Mouse (Mus musculus) embryonic stem cell, embryonic (primary cell): Measurements from ENCODE around the gene Rcor2.

Experiments used
- CTCF ChIA-PET, 4 experiments: fragments of 300-600 bp in 2 of 4; fragments of 350-600 bp in 2 of 4; sonication (Branson Sonifier 250); formaldehyde crosslinking; loops; one replicate each; lab custom pipeline; 2022; ENCODE audit warnings: inconsistent platforms in 2 of 4; lab: Charles Lee
- POLR2A ChIA-PET, 4 experiments: fragments of 300-600 bp in 2 of 4; fragments of 350-600 bp in 2 of 4; sonication (Branson Sonifier 250); formaldehyde crosslinking; loops; one replicate each; lab custom pipeline; 2022; ENCODE audit warnings: antibody characterized with exemption in 4 of 4, inconsistent platforms in 1 of 4; lab: Charles Lee

Gene Rcor2

DNA sequence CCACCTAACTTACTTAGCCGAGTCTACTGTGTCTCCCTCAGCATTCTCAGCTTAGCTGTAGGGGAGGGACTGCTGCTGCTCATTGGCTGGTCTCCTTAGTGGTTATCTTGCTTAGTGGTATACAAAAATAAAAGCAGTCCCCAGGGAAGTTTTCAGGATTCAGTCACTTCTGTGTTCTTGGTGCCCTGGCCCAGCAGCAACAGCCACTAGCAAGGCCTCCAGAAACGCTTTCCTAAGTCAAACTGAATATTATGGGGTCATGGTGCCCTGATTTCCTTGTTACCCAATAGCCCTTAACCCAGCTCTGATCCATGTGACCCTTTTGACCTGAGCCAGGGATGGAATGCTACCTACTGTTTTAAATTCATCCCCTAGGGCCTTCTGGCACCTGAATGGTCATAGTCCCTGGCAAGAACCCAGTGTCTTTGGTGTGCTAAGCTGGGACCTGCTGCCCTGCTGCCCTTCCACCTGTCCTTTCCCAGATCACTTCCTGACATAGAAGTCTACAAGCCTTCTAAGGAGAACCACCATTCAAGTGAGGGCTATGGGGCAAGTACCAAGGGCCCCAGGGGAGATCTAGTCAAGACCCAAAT, 42.7 kb downstream of the Rcor2 start:
- POLR2A ChIA-PET = interaction anchor here in 3 of 4 experiments (0.5 to 2.7 kb wide), 16 partner anchors 8 to 1415 kb away, joined by 3 to 16 read pairs (median 4); partner anchors contain the start of genes Mark2 (in 1 of the 3) and Stip1 (in 1 of the 3)
- CTCF ChIA-PET = interaction anchor here in 1 of 4 experiments (2.3 kb wide), 1 partner anchor 43 kb away, joined by 7 read pairs; the partner anchor contains the start of gene Rcor2

DNA sequence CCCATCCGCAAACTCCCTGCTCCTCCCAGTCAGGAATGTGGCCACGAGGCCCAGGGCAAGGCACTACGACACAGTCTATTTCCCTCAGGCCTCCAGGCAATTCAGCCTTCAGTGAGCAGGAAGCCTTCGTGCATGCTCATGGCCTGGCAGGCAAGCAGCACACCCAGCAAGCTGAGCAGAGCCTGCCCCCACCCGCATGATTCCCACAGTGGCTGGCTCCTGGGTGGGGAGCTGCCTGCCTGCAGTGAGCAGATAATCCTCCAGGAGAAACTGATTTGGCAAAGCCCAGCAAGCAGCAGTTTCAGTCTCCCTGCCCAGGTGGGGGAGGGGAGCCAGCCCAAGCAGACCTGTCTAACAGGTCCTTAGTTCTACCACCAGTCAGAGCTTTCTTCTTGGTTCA, 43.6 kb downstream of the Rcor2 start:
- ChIA-PET CTCF (interaction anchor here in 2 of 4 experiments (0.8 to 2.3 kb wide), 2 partner anchors 43 to 94 kb away, joined by 3 to 7 read pairs; partner anchors contain the start of gene Rcor2 (in 1 of the 2)), POLR2A (interaction anchor here (0.6 to 2.8 kb wide), 23 partner anchors 9 to 270 kb away, joined by 3 to 16 read pairs (median 4); partner anchors contain the start of genes Mark2 (in 2 of the 4), 2700081O15Rik (in 1 of the 4) and Stip1 (in 1 of the 4))

DNA sequence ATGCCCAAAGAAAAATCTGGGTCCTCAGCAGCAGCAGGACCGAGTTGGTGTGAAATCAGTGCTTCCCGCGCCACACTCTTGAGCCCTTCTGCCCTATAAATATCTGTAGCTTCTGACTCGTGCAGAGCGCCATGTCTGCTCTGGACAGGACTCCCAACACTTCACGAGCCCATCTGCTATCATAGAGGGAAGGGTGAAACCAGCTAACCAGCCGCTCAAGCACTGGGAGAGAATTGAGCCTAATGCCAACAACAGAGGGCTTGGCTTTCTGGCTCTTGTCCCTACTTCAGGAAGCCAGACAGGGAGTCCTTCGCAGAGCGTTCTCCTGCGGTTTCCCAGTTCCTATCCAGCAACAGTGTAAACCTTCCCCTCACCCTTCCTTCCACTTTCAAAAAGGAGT, 44.2 kb downstream of the Rcor2 start:
- POLR2A ChIA-PET = interaction anchor here (0.5 to 2.8 kb wide), 23 partner anchors 9 to 316 kb away, joined by 3 to 16 read pairs (median 4); partner anchors contain the start of genes Mark2 (in 2 of the 4), 2700081O15Rik (in 1 of the 4) and Stip1 (in 1 of the 4)

DNA sequence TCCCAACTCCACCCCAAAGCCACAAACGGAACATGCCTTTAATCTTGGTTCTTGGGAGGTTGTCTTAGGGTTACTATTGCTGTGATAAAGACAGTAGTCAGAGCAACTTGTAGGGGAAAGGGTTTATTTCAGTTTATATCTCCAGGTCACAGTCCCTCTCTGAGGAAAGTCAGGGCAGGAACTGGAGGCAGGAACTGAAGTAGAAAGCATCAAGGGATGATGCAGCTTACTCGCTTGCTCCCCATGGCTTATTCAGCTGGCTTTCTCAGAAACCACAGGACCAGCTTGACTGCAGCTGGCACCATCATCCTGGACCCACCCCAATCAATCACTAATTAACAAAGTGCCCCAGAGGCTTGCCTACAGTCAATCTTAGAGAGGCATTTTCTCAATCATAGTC, 46.5 kb downstream of the Rcor2 start:
- ChIA-PET POLR2A (interaction anchor here in 2 of 4 experiments (0.6 to 2.5 kb wide), 7 partner anchors 19 to 127 kb away, joined by 3 to 9 read pairs (median 3); no protein-coding TSS in a partner anchor), CTCF (no interaction called here)

More for the DNA sequence above, 44.2 kb downstream of the Rcor2 start:
- CTCF ChIA-PET = interaction anchor here in 2 of 4 experiments (0.8 to 2.3 kb wide), 2 partner anchors 44 to 93 kb away, joined by 3 to 7 read pairs; partner anchors contain the start of gene Rcor2 (in 1 of the 2)

DNA sequence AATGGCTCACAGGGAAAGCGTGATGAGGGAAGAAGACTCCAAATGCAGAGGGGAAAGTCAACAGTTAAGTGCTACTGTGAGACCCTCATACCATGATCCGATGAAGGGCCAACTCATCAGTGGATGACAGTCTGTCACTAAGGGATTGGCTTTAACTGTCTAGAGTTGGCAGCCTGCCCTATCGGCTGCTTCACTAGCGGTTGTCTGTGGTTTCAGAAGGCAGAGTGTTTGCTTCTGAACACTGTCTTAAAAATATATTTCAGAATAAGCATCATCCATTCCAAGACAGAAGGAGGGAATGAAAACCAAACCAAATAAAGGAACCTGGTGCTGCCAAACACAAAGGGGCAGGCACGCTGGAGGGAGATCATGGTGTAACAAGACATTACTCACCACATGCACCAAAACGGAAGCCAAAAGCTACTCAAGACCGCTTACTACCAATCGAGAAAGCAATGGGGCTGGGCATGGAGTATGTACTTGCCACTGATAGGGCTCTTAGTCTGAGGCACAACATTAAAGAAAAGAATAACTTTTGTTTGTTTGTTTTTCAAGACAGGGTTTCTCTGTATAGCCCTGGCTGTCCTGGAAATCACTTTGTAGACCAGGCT, 48.0 kb downstream of the Rcor2 start:
- CTCF ChIA-PET = no interaction called here
- POLR2A ChIA-PET = interaction anchor here in 2 of 4 experiments (0.6 to 4.0 kb wide), 18 partner anchors 8 to 754 kb away, joined by 3 to 16 read pairs (median 5); partner anchors contain the start of gene Mark2 (in 1 of the 2)

DNA sequence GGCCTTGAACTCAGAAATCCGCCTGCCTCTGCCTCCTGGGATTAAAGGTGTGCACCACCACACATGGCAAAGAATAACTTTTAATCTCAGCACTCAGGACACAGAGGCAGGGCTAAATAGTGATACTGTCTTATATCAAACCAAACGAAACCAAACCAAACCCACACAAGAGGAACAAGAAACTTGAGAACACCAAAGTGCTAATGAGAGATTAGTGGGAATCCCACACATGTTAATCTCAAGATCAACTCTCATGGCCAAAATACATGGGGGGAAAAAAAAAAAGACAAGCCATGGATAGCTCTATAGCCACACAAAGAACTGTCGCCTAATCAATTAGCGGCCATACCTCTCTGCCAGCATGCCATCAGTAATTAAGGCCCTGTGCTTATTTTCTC, 48.5 kb downstream of the Rcor2 start:
- POLR2A ChIA-PET = interaction anchor here in 3 of 4 experiments (0.6 to 4.0 kb wide), 15 partner anchors 8 to 73 kb away, joined by 3 to 16 read pairs (median 5); no protein-coding TSS in a partner anchor
- CTCF ChIA-PET = interaction anchor here in 1 of 4 experiments (1.0 kb wide), 1 partner anchor 380 kb away, joined by 3 read pairs; no protein-coding TSS in a partner anchor

DNA sequence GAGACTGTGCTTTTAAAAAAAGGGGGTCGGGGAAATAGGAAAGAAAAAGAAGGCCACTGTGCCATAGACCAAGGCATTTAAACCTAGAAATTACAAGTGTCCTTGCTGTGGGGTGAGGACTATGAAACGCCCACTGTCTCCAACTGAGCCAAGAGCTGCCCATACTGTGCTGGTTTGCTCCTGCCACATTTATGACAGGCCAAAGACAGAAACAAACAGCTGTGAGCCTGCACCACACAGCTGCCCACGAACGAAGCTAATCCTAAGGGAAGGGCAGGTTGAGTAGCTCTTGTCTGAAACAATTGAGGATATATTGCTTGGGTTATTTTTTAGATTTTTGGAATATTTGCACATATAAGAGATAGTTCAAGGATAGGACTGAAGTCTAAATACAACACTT, 49.7 kb downstream of the Rcor2 start:
- ChIA-PET CTCF (interaction anchor here in 1 of 4 experiments (1.0 kb wide), 2 partner anchors 53 to 381 kb away, joined by 3 to 5 read pairs; no protein-coding TSS in a partner anchor), POLR2A (interaction anchor here in 3 of 4 experiments (0.8 to 4.0 kb wide), 17 partner anchors 10 to 75 kb away, joined by 3 to 16 read pairs (median 5); partner anchors contain the start of gene Mark2 (in 1 of the 3))

DNA sequence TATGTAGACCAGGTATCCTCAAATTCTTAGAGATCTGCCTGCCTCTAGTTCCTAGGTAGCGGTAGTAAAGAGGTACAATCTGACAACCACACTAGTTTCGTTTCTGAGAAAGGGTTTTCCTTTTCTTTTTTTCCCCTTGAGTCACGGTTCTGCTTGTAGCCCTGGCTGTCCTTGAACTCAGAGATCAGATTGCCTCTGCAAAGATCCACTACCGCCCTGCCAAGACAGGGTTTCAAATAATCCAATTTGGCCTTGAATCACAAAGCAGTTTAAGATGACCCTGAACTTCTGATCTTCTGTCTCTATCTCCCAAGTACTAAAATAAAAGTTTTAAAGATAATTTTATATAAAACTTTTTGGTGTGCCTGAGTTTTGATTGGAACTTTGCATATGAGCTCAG, 50.6 kb downstream of the Rcor2 start:
- CTCF ChIA-PET = interaction anchor here in 2 of 4 experiments (0.7 to 0.9 kb wide), 2 partner anchors 240 to 319 kb away, joined by 3 read pairs; no protein-coding TSS in a partner anchor
- POLR2A ChIA-PET = interaction anchor here (0.6 to 4.0 kb wide), 24 partner anchors 9 to 266 kb away, joined by 3 to 23 read pairs (median 4); partner anchors contain the start of gene Mark2 (in 2 of the 4)

DNA sequence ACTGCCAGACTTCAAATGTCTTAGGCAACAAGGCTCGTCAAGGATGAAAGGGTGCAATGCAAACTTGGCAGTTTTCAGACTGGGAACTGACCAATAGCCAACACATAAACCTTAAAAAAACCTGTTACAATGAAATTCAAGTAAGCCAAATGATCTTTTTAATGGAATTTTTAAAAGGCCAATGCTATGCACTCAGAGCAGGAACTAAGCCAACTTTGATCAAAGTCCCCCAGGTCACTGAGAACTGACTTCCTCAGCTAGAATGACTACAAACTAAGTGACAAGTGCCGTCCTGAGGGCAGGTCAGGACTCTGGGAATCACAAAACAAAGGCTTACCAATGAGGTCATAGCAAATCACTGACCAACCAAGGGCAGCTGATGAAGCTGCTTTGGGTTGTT, 53.1 kb downstream of the Rcor2 start:
- ChIA-PET CTCF (interaction anchor here in 2 of 4 experiments (1.0 to 1.1 kb wide), 2 partner anchors 12 to 85 kb away, joined by 3 to 4 read pairs; no protein-coding TSS in a partner anchor), POLR2A (interaction anchor here in 3 of 4 experiments (0.7 to 3.7 kb wide), 16 partner anchors 10 to 84 kb away, joined by 3 to 23 read pairs (median 4); partner anchors contain the start of gene Mark2 (in 2 of the 3))

DNA sequence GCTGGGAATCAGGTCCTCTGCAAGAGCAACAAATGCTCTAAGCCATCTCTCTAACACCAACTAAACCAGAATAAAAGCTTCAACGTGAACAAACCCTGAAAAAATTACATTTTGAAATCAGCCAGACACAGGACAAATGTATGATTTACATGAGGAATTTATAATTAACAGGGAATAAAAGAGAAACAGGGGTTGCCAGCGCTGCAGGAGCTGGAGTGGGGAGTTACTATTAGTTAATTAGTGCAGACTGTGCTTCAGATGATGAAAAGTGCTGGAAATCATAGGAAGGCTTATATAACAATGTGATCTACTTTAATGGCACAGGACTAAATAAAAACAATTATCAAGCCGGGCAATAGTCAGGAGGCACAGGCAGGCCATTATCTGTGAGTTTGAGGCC, 54.3 kb downstream of the Rcor2 start:
- CTCF ChIA-PET = interaction anchor here in 1 of 4 experiments (0.5 kb wide), 1 partner anchor 86 kb away, joined by 3 read pairs; no protein-coding TSS in a partner anchor
- POLR2A ChIA-PET = interaction anchor here in 2 of 4 experiments (1.0 to 2.1 kb wide), 9 partner anchors 9 to 282 kb away, joined by 3 to 7 read pairs (median 4); partner anchors contain the start of genes Mark2 (in 1 of the 2) and Stip1 (in 1 of the 2)
